Mouse (Mus musculus) kidney, embryonic 16.5 days (tissue): Measurements from ENCODE around the gene Shc4. TPM values are rescaled to one million over a fixed set of nuclear protein-coding genes. Genes with fewer than 3 reads are reported as not detected.

ENCODE experiments used
- ATAC-seq: fragments of 200-750 bp; cut with Nextera tagmentation; 2 replicates; pipeline ENCODE4 v1.8.0; 2017; ENCODE audit warnings: moderate TSS enrichment; ENCODE audit not compliant: low FRiP score, low TSS enrichment
- H3K27ac ChIP-seq: fragments of 300-500 bp; sonication (generic); 2 replicates; pipeline ENCODE4 v1.5.1; 2014; ENCODE audit warnings: low read length
- H3K27me3 ChIP-seq: fragments of 300-500 bp; sonication (generic); 2 replicates; pipeline ENCODE4 v1.6.1; 2014; ENCODE audit warnings: low read length, control low read depth, mixed read lengths; ENCODE audit not compliant: insufficient read depth
- H3K36me3 ChIP-seq: fragments of 300-500 bp; sonication (generic); 2 replicates; pipeline ENCODE4 v1.6.1; 2014; ENCODE audit warnings: low read length, control low read depth, mixed read lengths; ENCODE audit not compliant: insufficient read depth
- H3K4me1 ChIP-seq: fragments of 300-500 bp; sonication (generic); 2 replicates; pipeline ENCODE4 v1.6.1; 2014; ENCODE audit warnings: low read length, control low read depth, mixed read lengths; ENCODE audit not compliant: insufficient read depth
- H3K4me2 ChIP-seq: fragments of 300-500 bp; sonication (generic); replicated peaks from 2 replicates; pipeline ENCODE4 v1.6.1; 2014; ENCODE audit warnings: low read depth, low read length
- H3K4me3 ChIP-seq: fragments of 300-500 bp; sonication (generic); 2 replicates; pipeline ENCODE4 v1.5.1; 2014; ENCODE audit warnings: mild to moderate bottlenecking, low read length
- H3K9ac ChIP-seq: fragments of 300-500 bp; sonication (generic); replicated peaks from 2 replicates; pipeline ENCODE4 v1.6.1; 2014; ENCODE audit warnings: low read length
- H3K9me3 ChIP-seq: fragments of 300-500 bp; sonication (generic); 2 replicates; pipeline ENCODE4 v1.6.1; 2016; ENCODE audit warnings: low read length, control low read depth
- WGBS: fragments of 180-500 bp; shearing (Covaris S2); extraction: QIAGEN DNeasy Blood & Tissue Kit; methylation state at CpG from one replicate; pipeline ENCODE4 v1.1.7; 2014; 5-methylcytosine and 5-hydroxymethylcytosine counted together
- polyA plus RNA-seq: library from polyadenylated mRNA; unstranded; fragments of >200 nt; fragmentation: Nextera tagmentation; extraction: Ambion mirVana; gene quantifications from 2 replicates; pipeline ENCODE4 v1.2.1, GENCODE M21; 2015

The Shc4 gene
- polyA plus RNA-seq, 1 experiment from 2014 or later: 1.1 TPM

GRCm38 (mm10) chr2:125724546-125725114, 682 bp upstream of the Shc4 start:
- peak overlapping the region; percentile 48; the same call in 1 of the 2 replicates for H3K9ac ChIP-seq
- no peaks in the 10 kb centered on the region for H3K36me3 ChIP-seq
- ATAC-seq: peak; percentile 47; the same call in 1 of the 2 replicates
- H3K4me3 ChIP-seq: peak overlapping the region; percentile 51
- H3K4me2 ChIP-seq: peak overlapping the region; percentile 82
- H3K9me3 ChIP-seq: no peaks in the 10 kb centered on the region
- H3K4me1 ChIP-seq: peaks cover 20% of the 10 kb centered on the region
- H3K27me3 ChIP-seq: peaks cover 35% of the 10 kb centered on the region
- no peak overlapping the region for H3K27ac ChIP-seq
- 1% methylated on average over 16 of the region's 16 CpGs for WGBS

GRCm38 (mm10) chr2:125723408-125724085, 401 bp downstream of the Shc4 start:
- Histone ChIP-seq H3K4me1 (peaks cover 20% of the 10 kb centered on the region), H3K27me3 (peaks cover 32% of the 10 kb centered on the region), H3K9me3 (no peaks in the 10 kb centered on the region), H3K4me2 (peak overlapping the region; percentile 82), H3K36me3 (no peaks in the 10 kb centered on the region), H3K27ac (no peak overlapping the region), H3K9ac (peak overlapping the region; percentile 51), H3K4me3 (peak overlapping the region; percentile 51)
- under 1% methylated on average over 34 of the region's 34 CpGs for WGBS
- ATAC-seq: peak; percentile 80

GRCm38 (mm10) chr2:125723086-125723407, 901 bp downstream of the Shc4 start:
- ATAC-seq: peak; percentile 16
- Histone ChIP-seq H3K27me3 (peaks cover 32% of the 10 kb centered on the region), H3K9me3 (no peaks in the 10 kb centered on the region), H3K4me2 (peak overlapping the region; percentile 82), H3K4me3 (peak overlapping the region; percentile 51), H3K9ac (peak overlapping the region; percentile 51), H3K36me3 (no peaks in the 10 kb centered on the region), H3K27ac (no peak overlapping the region), H3K4me1 (peaks cover 20% of the 10 kb centered on the region)
- WGBS: 2% methylated on average over 18 of the region's 18 CpGs

GRCm38 (mm10) chr2:125716599-125716998, 7.3 kb downstream of the Shc4 start:
- Histone ChIP-seq H3K9ac (no peak overlapping the region), H3K4me3 (no peak overlapping the region), H3K27me3 (peaks cover 5% of the 10 kb centered on the region; the same call in 1 of the 2 replicates), H3K9me3 (no peaks in the 10 kb centered on the region), H3K4me2 (no peak overlapping the region), H3K27ac (no peak overlapping the region), H3K36me3 (no peaks in the 10 kb centered on the region), H3K4me1 (no peaks in the 10 kb centered on the region)
- no peak for ATAC-seq
- 81% methylated on average over 8 of the region's 8 CpGs for WGBS

GRCm38 (mm10) chr2:125706510-125706921, 17.4 kb downstream of the Shc4 start:
- ATAC-seq: no peak
- Histone ChIP-seq H3K27me3 (no peaks in the 10 kb centered on the region), H3K9ac (no peak overlapping the region), H3K36me3 (no peaks in the 10 kb centered on the region), H3K4me2 (no peak overlapping the region), H3K4me3 (no peak overlapping the region), H3K9me3 (no peaks in the 10 kb centered on the region), H3K27ac (no peak overlapping the region), H3K4me1 (no peaks in the 10 kb centered on the region)
- WGBS: 77% methylated on average over 5 of the region's 5 CpGs

GRCm38 (mm10) chr2:125704907-125705631, 18.9 kb downstream of the Shc4 start:
- Histone ChIP-seq H3K9ac (no peak overlapping the region), H3K9me3 (no peaks in the 10 kb centered on the region), H3K4me1 (no peaks in the 10 kb centered on the region), H3K27ac (no peak overlapping the region), H3K36me3 (no peaks in the 10 kb centered on the region), H3K4me2 (no peak overlapping the region), H3K4me3 (no peak overlapping the region), H3K27me3 (no peaks in the 10 kb centered on the region)
- ATAC-seq: no peak
- WGBS: 65% methylated on average over 12 of the region's 12 CpGs

GRCm38 (mm10) chr2:125702851-125703250, 21.1 kb downstream of the Shc4 start:
- Histone ChIP-seq H3K36me3 (no peaks in the 10 kb centered on the region), H3K9me3 (no peaks in the 10 kb centered on the region), H3K4me2 (no peak overlapping the region), H3K4me3 (no peak overlapping the region), H3K9ac (no peak overlapping the region), H3K4me1 (no peaks in the 10 kb centered on the region), H3K27ac (no peak overlapping the region), H3K27me3 (no peaks in the 10 kb centered on the region)
- WGBS: 66% methylated on average over 2 of the region's 2 CpGs
- no peak for ATAC-seq

GRCm38 (mm10) chr2:125701606-125702005, 22.3 kb downstream of the Shc4 start:
- no peak overlapping the region for H3K4me3 ChIP-seq
- ATAC-seq: 0 out of 2 replicates have a peak, but pooled peaks have one; percentile 27
- H3K4me1 ChIP-seq: no peaks in the 10 kb centered on the region
- H3K9me3 ChIP-seq: no peaks in the 10 kb centered on the region
- no peak overlapping the region for H3K4me2 ChIP-seq
- 78% methylated on average over 2 of the region's 2 CpGs for WGBS
- H3K27me3 ChIP-seq: no peaks in the 10 kb centered on the region
- no peak overlapping the region for H3K9ac ChIP-seq
- no peaks in the 10 kb centered on the region for H3K36me3 ChIP-seq
- no peak overlapping the region for H3K27ac ChIP-seq

- ATAC-seq: no peak
- Histone ChIP-seq H3K9ac (no peak overlapping the region), H3K4me3 (no peak overlapping the region), H3K27me3 (no peaks in the 10 kb centered on the region), H3K9me3 (no peaks in the 10 kb centered on the region), H3K4me1 (no peaks in the 10 kb centered on the region), H3K4me2 (no peak overlapping the region), H3K36me3 (no peaks in the 10 kb centered on the region), H3K27ac (no peak overlapping the region)
- 71% methylated on average over 2 of the region's 2 CpGs for WGBS
Observed at GRCm38 (mm10) chr2:125696219-125696618, 27.7 kb downstream of the Shc4 start.

- ATAC-seq: no peak
- H3K9me3 ChIP-seq: no peaks in the 10 kb centered on the region
- H3K36me3 ChIP-seq: no peaks in the 10 kb centered on the region
- H3K4me2 ChIP-seq: no peak overlapping the region
- H3K27me3 ChIP-seq: no peaks in the 10 kb centered on the region
- 77% methylated on average over 2 of the region's 2 CpGs for WGBS
- no peak overlapping the region for H3K4me3 ChIP-seq
- no peak overlapping the region for H3K9ac ChIP-seq
- H3K4me1 ChIP-seq: no peaks in the 10 kb centered on the region
- no peak overlapping the region for H3K27ac ChIP-seq
Observed at GRCm38 (mm10) chr2:125694798-125695197, 29.1 kb downstream of the Shc4 start.
